In the genomic region with DNA sequence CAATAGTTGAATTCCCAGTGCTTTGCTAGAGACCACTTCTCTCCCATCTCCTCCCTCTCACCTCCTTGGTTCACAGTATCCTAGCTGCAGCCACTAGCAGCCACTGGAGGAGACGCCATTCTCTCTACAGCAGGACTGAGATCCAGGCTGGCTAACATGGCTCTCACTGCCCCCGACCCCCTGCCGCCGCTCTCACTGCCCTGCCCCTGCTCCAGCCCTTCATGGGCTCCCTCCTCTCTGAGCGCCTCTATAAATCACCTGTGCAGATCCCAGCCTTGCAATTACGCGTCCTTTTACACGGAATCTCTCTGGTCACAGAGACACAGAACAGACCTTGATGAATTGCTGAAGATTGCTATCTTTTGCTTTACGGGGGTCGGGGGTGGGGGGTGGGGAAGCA, we compare ENCODE assay signal across 23 mouse cellular contexts. TPM values are rescaled to one million over a fixed set of nuclear protein-coding genes. Genes with fewer than 3 reads are reported as not detected.
DNase-seq lines count a peak whose midpoint lies in the region; ATAC-seq and TF ChIP-seq lines count a peak whose summit lies in the region.
"Had no signal": no experiment of that assay in that cellular context is flagged by ENCODE, and none has a peak within 500 bp of the region (broad histone marks: within the 10 kb centered on the region; RNA-seq: fewer than 3 reads in every experiment).

No protein-coding gene starts in this region.

- ATAC-seq in hindbrain, postnatal 0 days = no peak
- no peak for ATAC-seq in midbrain, postnatal 0 days (ENCODE audit: low FRiP score)
- no peak for ATAC-seq in heart, embryonic 11.5 days (replicated peaks; ENCODE audit: insufficient number of reproducible peaks, low FRiP score, low TSS enrichment)
- ATAC-seq: inflammation-experienced regulatory T-cells, adult 6 months; liver, postnatal 0 days had no signal

- peak; percentile 38 for DNase-seq in embryo, embryonic 10 days (ENCODE audit: low spot score)
- DNase-seq in embryo, embryonic 9.5 days (ENCODE audit: extremely low spot score) = no peak
- peak; percentile 39 for DNase-seq in embryo, embryonic 10.5 days (ENCODE audit: low spot score)
- DNase-seq in hindbrain, postnatal 0 days (ENCODE audit: low spot score) = no peak
- DNase-seq in midbrain, postnatal 0 days (ENCODE audit: low spot score) = no peak
- no peak for DNase-seq in T-cell, adult 2 months (ENCODE audit: low spot score)
- no peak for DNase-seq in right cerebral cortex, postnatal 25 days
- DNase-seq: adrenal gland, adult 8-10 months; cerebellum, adult 8-10 months; gastrocnemius, postnatal 36 days; heart, postnatal 14 days; kidney, adult 8-10 months; kidney, postnatal 36 days; layer of hippocampus, adult 9-11 months; liver, postnatal 0 days; lung, postnatal 10 days; right cerebral cortex, postnatal 14 days had no signal

- 30% methylated on average over 10 of the region's 10 CpGs for WGBS in hindbrain, postnatal 0 days
- WGBS in midbrain, postnatal 0 days = 28% methylated on average over 10 of the region's 10 CpGs
- WGBS in heart, embryonic 11.5 days (ENCODE audit: insufficient replicate concordance) = 32% methylated on average over 10 of the region's 10 CpGs

- H3K4me3 ChIP-seq in hindbrain, postnatal 0 days (ENCODE audit: low read length) = no peak overlapping the region
- no peak overlapping the region for H3K4me3 ChIP-seq in midbrain, postnatal 0 days (ENCODE audit: low read depth, low read length)
- no peak overlapping the region for H3K4me3 ChIP-seq in heart, embryonic 11.5 days (ENCODE audit: low read depth, low read length)
- H3K4me3 ChIP-seq: left cerebral cortex, adult 2 months; limb, embryonic 10.5 days had no signal

- no peaks in the 10 kb centered on the region for H3K9me3 ChIP-seq in hindbrain, postnatal 0 days (ENCODE audit: low read length)
- no peaks in the 10 kb centered on the region for H3K9me3 ChIP-seq in midbrain, postnatal 0 days (ENCODE audit: low read length)
- no peaks in the 10 kb centered on the region for H3K9me3 ChIP-seq in heart, embryonic 11.5 days (replicated peaks; ENCODE audit: control insufficient read depth, low read length)
- H3K9me3 ChIP-seq: limb, embryonic 10.5 days had no signal

- no peaks in the 10 kb centered on the region for H3K27me3 ChIP-seq in hindbrain, postnatal 0 days (ENCODE audit: insufficient read depth, low read length)
- H3K27me3 ChIP-seq in midbrain, postnatal 0 days (ENCODE audit: insufficient read depth, low read length) = no peaks in the 10 kb centered on the region
- H3K27me3 ChIP-seq in heart, embryonic 11.5 days (ENCODE audit: control insufficient read depth, insufficient read depth, low read length) = peaks cover 19% of the 10 kb centered on the region

- H3K27ac ChIP-seq in hindbrain, postnatal 0 days = peak overlapping the region; percentile 26; the same call in 1 of the 2 replicates
- H3K27ac ChIP-seq in midbrain, postnatal 0 days (ENCODE audit: low read depth, low read length) = 0 out of 2 replicates have a peak overlapping the region, but pooled peaks have one; percentile 44
- no peak overlapping the region for H3K27ac ChIP-seq in heart, embryonic 11.5 days (ENCODE audit: low read depth, low read length)
- H3K27ac ChIP-seq: left cerebral cortex, adult 2 months; limb, embryonic 10.5 days had no signal

- no peak overlapping the region for H3K9ac ChIP-seq in hindbrain, postnatal 0 days (replicated peaks; ENCODE audit: low read length)
- no peak overlapping the region for H3K9ac ChIP-seq in midbrain, postnatal 0 days (replicated peaks; ENCODE audit: low read length, poor library complexity, severe bottlenecking)
- H3K9ac ChIP-seq in heart, embryonic 11.5 days (ENCODE audit: low read depth, low read length) = no peak overlapping the region
- H3K9ac ChIP-seq: liver, postnatal 0 days had no signal

- 0 out of 2 replicates have a peak, but pooled peaks cover 5% of the 10 kb centered on the region for H3K4me1 ChIP-seq in hindbrain, postnatal 0 days (ENCODE audit: insufficient read depth, low read length)
- H3K4me1 ChIP-seq in midbrain, postnatal 0 days (ENCODE audit: insufficient read depth, low read length) = no peaks in the 10 kb centered on the region
- peaks cover 5% of the 10 kb centered on the region; the same call in 1 of the 2 replicates for H3K4me1 ChIP-seq in heart, embryonic 11.5 days (ENCODE audit: control insufficient read depth, insufficient read depth, low read length)

- no peak for TF ChIP-seq CTCF in hindbrain, postnatal 0 days (IDR thresholded peaks at IDR 0.05; ENCODE audit: low read depth)
- no peak for TF ChIP-seq CTCF in midbrain, postnatal 0 days (IDR thresholded peaks at IDR 0.05)

- no peak overlapping the region for H3K4me2 ChIP-seq in hindbrain, postnatal 0 days (ENCODE audit: low read depth, low read length)
- no peak overlapping the region for H3K4me2 ChIP-seq in midbrain, postnatal 0 days (ENCODE audit: low read depth, low read length, poor library complexity, severe bottlenecking)
- no peak overlapping the region for H3K4me2 ChIP-seq in heart, embryonic 11.5 days

- no peaks in the 10 kb centered on the region for H3K36me3 ChIP-seq in hindbrain, postnatal 0 days (ENCODE audit: insufficient read depth, low read length)
- peaks cover 12% of the 10 kb centered on the region for H3K36me3 ChIP-seq in midbrain, postnatal 0 days (ENCODE audit: insufficient read depth, low read length)
- no peaks in the 10 kb centered on the region for H3K36me3 ChIP-seq in heart, embryonic 11.5 days (ENCODE audit: control insufficient read depth, insufficient read depth, low read length)
- H3K36me3 ChIP-seq: limb, embryonic 10.5 days had no signal

RNA-seq across cellular contexts. Expression of gene Serpinh1, which starts 28.2 kb away (rescaled TPM):
- total RNA-seq in hindbrain, postnatal 0 days (2014; rRNA removed) = 214 and 215 TPM in 2 replicates
- polyA plus RNA-seq in hindbrain, postnatal 0 days (2015; fragmentation: Nextera tagmentation; extraction: Ambion mirVana) = 161 TPM in 2 replicates
- total RNA-seq in midbrain, postnatal 0 days (2014; rRNA removed) = 151 and 160 TPM in 2 replicates
- polyA plus RNA-seq in midbrain, postnatal 0 days (2015; fragmentation: Nextera tagmentation; extraction: Ambion mirVana) = 114 and 125 TPM in 2 replicates
- polyA plus RNA-seq in heart, embryonic 11.5 days (2014; fragmentation: Nextera tagmentation; extraction: Ambion mirVana) = 442 and 580 TPM in 2 replicates
- polyA plus RNA-seq: inflammation-experienced regulatory T-cells, adult 6 months had no signal

RNA-seq across cellular contexts. Expression of gene Gdpd5, which starts 56.4 kb away (rescaled TPM):
- total RNA-seq in hindbrain, postnatal 0 days (2014; rRNA removed) = 40.5 and 47.6 TPM in 2 replicates
- polyA plus RNA-seq in hindbrain, postnatal 0 days (2015; fragmentation: Nextera tagmentation; extraction: Ambion mirVana) = 26.7 and 26.8 TPM in 2 replicates
- total RNA-seq in midbrain, postnatal 0 days (2014; rRNA removed) = 41.0 and 44.6 TPM in 2 replicates
- 25.9 and 26.0 TPM in 2 replicates for polyA plus RNA-seq in midbrain, postnatal 0 days (2015; fragmentation: Nextera tagmentation; extraction: Ambion mirVana)
- 20.0 and 20.8 TPM in 2 replicates for polyA plus RNA-seq in heart, embryonic 11.5 days (2014; fragmentation: Nextera tagmentation; extraction: Ambion mirVana)
- total RNA-seq: common myeloid progenitor, adult 5-6 weeks had no signal

RNA-seq across cellular contexts. Expression of gene Map6, which starts 57.6 kb away (rescaled TPM):
- total RNA-seq in hindbrain, postnatal 0 days (2014; rRNA removed) = 292 and 327 TPM in 2 replicates
- 97.4 and 111 TPM in 2 replicates for polyA plus RNA-seq in hindbrain, postnatal 0 days (2015; fragmentation: Nextera tagmentation; extraction: Ambion mirVana)
- 326 and 332 TPM in 2 replicates for total RNA-seq in midbrain, postnatal 0 days (2014; rRNA removed)
- 117 and 126 TPM in 2 replicates for polyA plus RNA-seq in midbrain, postnatal 0 days (2015; fragmentation: Nextera tagmentation; extraction: Ambion mirVana)
- 2.0 and 2.2 TPM in 2 replicates for polyA plus RNA-seq in heart, embryonic 11.5 days (2014; fragmentation: Nextera tagmentation; extraction: Ambion mirVana)
- total RNA-seq: common myeloid progenitor, adult 5-6 weeks; liver, adult 2 months had no signal

Comparison
In these comparisons a context has a peak if more than half of its experiments do, and no peak if none do; other contexts are left out.
1. DNase-seq: peak in embryo, embryonic 10 days (single experiment) and embryo, embryonic 10.5 days (single experiment); none in embryo, embryonic 9.5 days (single experiment), hindbrain, postnatal 0 days (single experiment), midbrain, postnatal 0 days (single experiment), T-cell, adult 2 months (single experiment) and right cerebral cortex, postnatal 25 days (single experiment).
2. RNA of gene Map6, which starts 57.6 kb away (polyA plus RNA-seq): 117 to 126 TPM in midbrain, postnatal 0 days and 97.4 to 111 TPM in hindbrain, postnatal 0 days; 2.0 to 2.2 TPM in heart, embryonic 11.5 days; every median in the first group is over 10 times any median in the second.